Mouse (Mus musculus) G1E (cell line): Measurements from ENCODE around the gene Cdh1.

Experiments used
- CTCF ChIP-seq: IDR thresholded peaks from 2 replicates; pipeline ENCODE4 v1.5.1; 2012; ENCODE audit warnings: low read depth, low read length, inconsistent platforms, mixed read lengths
- GATA1 ChIP-seq: IDR thresholded peaks from 2 replicates; pipeline ENCODE4 v1.6.1; 2012; ENCODE audit warnings: borderline replicate concordance, low read length, inconsistent platforms, mixed read lengths
- POLR2AphosphoS5 ChIP-seq: IDR thresholded peaks from 2 replicates; pipeline ENCODE4 v1.6.1; 2012; ENCODE audit warnings: low read depth, low read length, inconsistent platforms; ENCODE audit not compliant: insufficient replicate concordance
- TAL1 ChIP-seq: conservative IDR thresholded peaks from 2 replicates; pipeline ENCODE4 v1.6.1; 2012; ENCODE audit warnings: low read depth, low read length, inconsistent platforms, mixed read lengths

DNA sequence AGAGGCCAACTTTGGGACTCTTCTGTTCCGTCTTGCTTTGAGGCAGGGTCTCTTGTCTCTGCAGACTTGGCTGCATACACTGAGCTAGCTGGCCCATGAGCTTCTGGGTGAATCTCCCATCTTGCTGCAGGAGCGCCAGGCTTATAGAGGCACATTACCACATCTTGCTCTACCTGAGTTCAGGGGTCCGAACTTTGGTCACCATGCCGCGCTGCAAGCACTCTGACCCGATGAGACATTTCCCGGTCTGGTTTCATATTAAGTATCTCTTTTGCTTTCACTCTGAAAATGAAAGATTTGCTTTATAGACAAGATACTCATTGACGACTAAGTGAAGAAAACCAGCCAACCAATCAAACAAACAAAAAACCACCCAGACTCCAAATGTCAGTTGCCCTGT lies 45.3 kb downstream of the Cdh1 start:
- TF ChIP-seq CTCF (no peak), TAL1 (no peak), GATA1 (no peak), POLR2AphosphoS5 (no peak)
